Mouse (Mus musculus): ENCODE data around the gene Trip12. TPM values are rescaled to one million over a fixed set of nuclear protein-coding genes. Genes with fewer than 3 reads are reported as not detected.

Trip12 gene
- polyA plus RNA-seq, 1 experiment from 2014 or later: 59.9 TPM

DNA sequence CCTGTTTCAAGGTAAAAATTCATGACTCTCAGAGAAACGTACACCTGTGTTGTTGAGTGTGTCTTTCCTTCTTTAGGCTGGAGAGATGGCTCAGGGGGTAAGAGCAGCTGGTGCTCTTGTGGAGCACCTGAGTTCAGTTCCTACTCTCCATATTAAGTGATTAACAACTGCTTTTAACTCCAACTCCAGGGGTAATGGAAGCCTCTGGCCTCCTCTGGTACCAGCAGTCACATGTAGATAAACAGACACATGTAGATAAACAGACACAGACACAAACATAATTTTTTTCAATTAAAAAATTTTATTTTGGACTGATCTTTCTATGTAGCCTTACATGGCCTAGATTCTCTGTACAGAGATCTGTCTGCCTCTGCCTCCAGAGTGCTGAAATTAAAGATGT is 13.4 kb upstream of the Trip12 start:
- no peaks in the 10 kb centered on the region for H3K27me3 ChIP-seq
- no peaks in the 10 kb centered on the region for H3K9me3 ChIP-seq
- H3K4me1 ChIP-seq (replicated peaks): no peaks in the 10 kb centered on the region
- peaks cover 3% of the 10 kb centered on the region; the same call in 1 of the 2 replicates for H3K36me3 ChIP-seq
- no peak overlapping the region for H3K9ac ChIP-seq
- no peak overlapping the region for H3K4me2 ChIP-seq
- no peak for ATAC-seq (ENCODE audit: low FRiP score)
- WGBS: 89% methylated on average over 1 of the region's 1 CpGs
- H3K4me3 ChIP-seq: no peak overlapping the region
- no peak overlapping the region for H3K27ac ChIP-seq

DNA sequence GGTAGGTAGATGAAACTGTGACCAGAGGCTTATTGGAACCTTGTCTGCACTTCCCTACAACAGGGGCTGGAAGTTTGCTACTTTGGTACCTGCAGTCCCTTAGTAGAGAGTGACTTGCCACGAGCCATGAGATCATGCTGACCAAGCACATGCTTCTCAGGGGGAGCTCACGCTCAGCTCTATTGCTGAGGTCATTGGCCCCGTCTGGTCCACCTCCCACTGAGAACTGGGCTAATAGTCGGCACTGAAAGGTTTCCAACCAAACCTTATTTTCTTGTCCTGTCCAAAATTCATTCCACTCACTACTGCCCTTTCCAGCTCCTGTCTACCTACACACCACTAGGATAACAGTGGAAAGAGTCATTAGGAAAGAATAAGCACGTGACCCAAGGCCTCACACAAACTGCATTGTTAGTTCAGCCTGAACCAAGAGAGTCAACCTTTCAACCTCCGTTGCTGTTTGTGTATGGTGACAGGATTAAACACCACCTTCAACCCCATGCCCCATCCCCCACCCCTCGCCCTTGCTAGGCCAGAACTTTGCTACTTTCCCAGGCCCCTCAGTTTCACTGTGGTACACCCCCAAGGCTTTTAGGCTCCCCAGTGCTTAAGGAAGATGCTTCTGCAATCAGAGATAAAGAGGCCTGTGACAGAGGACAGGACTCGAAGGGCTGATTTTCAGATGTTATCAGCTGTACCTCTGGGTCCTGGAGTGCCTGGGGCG is 11.4 kb upstream of the Trip12 start:
- WGBS: 49% methylated on average over 9 of the region's 9 CpGs
- H3K4me2 ChIP-seq: no peak overlapping the region
- no peaks in the 10 kb centered on the region for H3K4me1 ChIP-seq (replicated peaks)
- H3K9ac ChIP-seq: no peak overlapping the region
- peaks cover 6% of the 10 kb centered on the region; the same call in 1 of the 2 replicates for H3K36me3 ChIP-seq
- no peaks in the 10 kb centered on the region for H3K27me3 ChIP-seq
- no peak for ATAC-seq (ENCODE audit: low FRiP score)
- H3K4me3 ChIP-seq: no peak overlapping the region
- no peak overlapping the region for H3K27ac ChIP-seq
- H3K9me3 ChIP-seq: no peaks in the 10 kb centered on the region

DNA sequence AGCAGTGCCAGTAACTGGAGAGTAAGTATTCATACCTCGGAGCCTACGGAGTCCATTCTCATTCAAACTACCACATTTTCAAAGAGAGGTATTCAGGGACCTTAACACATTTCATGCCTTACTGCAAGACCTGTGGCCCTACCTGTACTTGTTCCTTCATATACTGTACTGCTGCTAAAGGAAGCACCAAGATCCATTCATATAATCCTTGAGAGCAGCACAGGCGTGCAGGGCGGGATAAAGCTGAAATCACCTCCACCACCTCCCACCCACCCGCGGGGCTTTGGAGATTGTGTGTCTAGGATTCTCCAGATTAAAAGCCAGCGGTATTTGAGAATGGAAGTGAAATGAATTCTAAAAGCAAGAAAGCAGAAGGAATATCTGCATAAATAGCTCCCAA is 10.2 kb upstream of the Trip12 start:
- Histone ChIP-seq H3K4me1 (replicated peaks) (no peaks in the 10 kb centered on the region), H3K9me3 (no peaks in the 10 kb centered on the region), H3K4me3 (no peak overlapping the region), H3K36me3 (peaks cover 6% of the 10 kb centered on the region; the same call in 1 of the 2 replicates), H3K27me3 (no peaks in the 10 kb centered on the region), H3K9ac (no peak overlapping the region), H3K4me2 (no peak overlapping the region), H3K27ac (no peak overlapping the region)
- WGBS: 93% methylated on average over 7 of the region's 7 CpGs
- ATAC-seq (ENCODE audit: low FRiP score): no peak

DNA sequence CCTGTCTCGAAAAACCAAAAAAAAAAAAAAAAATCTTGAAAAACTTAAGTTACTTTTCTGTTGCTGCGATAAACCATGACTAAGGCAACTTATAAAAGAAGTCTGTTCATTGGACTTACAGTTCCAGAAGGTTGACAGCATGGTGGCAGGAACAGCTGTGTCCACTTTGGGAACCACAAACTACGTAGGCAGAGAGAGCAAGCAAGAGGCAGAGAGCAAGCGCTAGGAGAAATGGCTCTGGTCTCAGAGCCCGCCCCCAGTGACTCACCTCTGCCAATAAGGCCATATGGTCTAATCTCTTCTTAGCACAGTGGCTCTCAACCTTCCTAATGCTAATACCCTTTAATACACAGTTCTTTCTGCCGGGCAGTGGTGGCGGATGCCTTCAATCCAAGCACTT is 9.5 kb upstream of the Trip12 start:
- ATAC-seq (ENCODE audit: low FRiP score): no peak
- H3K27me3 ChIP-seq: no peaks in the 10 kb centered on the region
- no peak overlapping the region for H3K9ac ChIP-seq
- no peak overlapping the region for H3K27ac ChIP-seq
- H3K4me1 ChIP-seq (replicated peaks): no peaks in the 10 kb centered on the region
- no peaks in the 10 kb centered on the region for H3K9me3 ChIP-seq
- WGBS: 90% methylated on average over 7 of the region's 7 CpGs
- H3K4me3 ChIP-seq: no peak overlapping the region
- peaks cover 6% of the 10 kb centered on the region; the same call in 1 of the 2 replicates for H3K36me3 ChIP-seq
- no peak overlapping the region for H3K4me2 ChIP-seq

DNA sequence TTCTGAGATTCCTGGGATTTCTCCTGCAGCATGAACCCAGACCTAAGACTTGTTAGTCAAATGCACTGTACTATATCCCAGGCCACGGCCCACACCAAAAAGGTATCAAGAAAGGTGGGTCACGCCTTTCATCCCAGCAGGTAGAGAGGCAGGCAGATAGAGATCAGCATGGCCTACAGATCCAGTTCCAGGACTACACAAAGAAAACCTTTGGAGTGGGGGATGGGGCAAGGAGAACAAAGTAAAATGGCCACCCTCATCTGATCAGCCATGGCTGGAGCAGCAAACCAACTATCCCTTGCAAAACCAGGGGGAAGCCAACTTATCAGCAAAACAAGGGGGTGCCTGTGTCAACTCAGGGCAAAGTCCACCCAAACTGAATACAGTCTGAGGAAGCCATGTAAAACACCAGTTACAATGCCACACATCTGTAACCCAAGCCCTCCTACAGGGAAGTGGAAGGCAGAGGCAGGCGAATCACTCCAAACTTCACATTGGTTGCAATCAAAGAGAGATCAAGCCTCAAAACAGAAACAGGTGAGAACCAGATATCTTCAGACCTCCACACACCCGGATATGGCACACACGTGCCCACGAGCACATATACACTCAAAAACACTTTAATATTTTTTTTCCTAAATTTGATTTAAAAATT is 8.6 kb upstream of the Trip12 start:
- H3K4me3 ChIP-seq: no peak overlapping the region
- WGBS: 93% methylated on average over 6 of the region's 6 CpGs

DNA sequence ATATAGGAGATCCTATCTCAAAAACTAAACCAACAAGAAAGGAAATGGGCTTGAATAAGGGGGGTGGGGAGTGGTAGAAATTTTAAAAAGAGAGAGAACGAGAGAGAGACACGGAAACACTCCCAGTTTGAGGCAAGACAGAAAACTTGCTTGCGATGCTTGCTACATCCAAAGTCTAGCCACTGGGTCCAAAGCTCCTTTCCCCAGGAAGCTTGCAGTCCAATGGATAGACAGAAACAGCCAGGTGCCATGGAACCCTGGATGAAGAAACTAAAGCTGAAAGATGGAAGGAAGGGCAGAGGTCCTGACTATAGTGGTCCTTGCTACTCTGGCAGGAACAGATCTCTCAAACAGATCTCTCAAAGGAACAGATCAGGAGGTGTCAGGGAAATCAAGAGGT is 8.0 kb upstream of the Trip12 start:
- Histone ChIP-seq H3K4me3 (no peak overlapping the region), H3K36me3 (peaks cover 6% of the 10 kb centered on the region; the same call in 1 of the 2 replicates), H3K9me3 (no peaks in the 10 kb centered on the region), H3K27me3 (no peaks in the 10 kb centered on the region), H3K9ac (no peak overlapping the region), H3K27ac (no peak overlapping the region), H3K4me1 (replicated peaks) (no peaks in the 10 kb centered on the region), H3K4me2 (no peak overlapping the region)
- 96% methylated on average over 3 of the region's 3 CpGs for WGBS
- ATAC-seq (ENCODE audit: low FRiP score): no peak

More for the DNA sequence above, 8.6 kb upstream of the Trip12 start:
- Histone ChIP-seq H3K27me3 (no peaks in the 10 kb centered on the region), H3K36me3 (peaks cover 6% of the 10 kb centered on the region; the same call in 1 of the 2 replicates), H3K4me1 (replicated peaks) (no peaks in the 10 kb centered on the region), H3K9me3 (no peaks in the 10 kb centered on the region), H3K27ac (no peak overlapping the region), H3K4me2 (no peak overlapping the region), H3K9ac (no peak overlapping the region)
- no peak for ATAC-seq (ENCODE audit: low FRiP score)

DNA sequence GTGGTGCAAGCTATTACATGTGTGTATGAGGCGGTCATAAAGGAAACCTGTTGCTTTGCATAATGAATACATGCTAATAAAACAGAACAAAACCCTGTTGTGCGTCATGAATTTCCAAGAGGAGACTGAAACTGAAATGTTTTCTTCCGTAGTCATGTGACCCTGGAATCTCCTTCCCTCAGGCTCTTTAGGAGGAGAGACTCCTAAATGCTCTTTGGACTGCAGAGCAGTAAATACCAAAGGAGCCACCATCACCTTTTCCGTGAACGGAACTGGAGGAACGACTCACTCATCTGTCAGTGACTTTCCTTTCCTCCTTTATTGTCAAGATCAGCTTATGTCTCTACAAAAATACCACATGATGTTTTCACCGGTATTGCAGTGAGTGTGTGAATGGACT is 7.4 kb upstream of the Trip12 start:
- Histone ChIP-seq H3K4me3 (no peak overlapping the region), H3K27ac (no peak overlapping the region), H3K27me3 (no peaks in the 10 kb centered on the region), H3K9me3 (no peaks in the 10 kb centered on the region), H3K4me2 (no peak overlapping the region), H3K9ac (no peak overlapping the region), H3K4me1 (replicated peaks) (no peaks in the 10 kb centered on the region), H3K36me3 (peaks cover 6% of the 10 kb centered on the region; the same call in 1 of the 2 replicates)
- 92% methylated on average over 7 of the region's 7 CpGs for WGBS
- ATAC-seq (ENCODE audit: low FRiP score): no peak

DNA sequence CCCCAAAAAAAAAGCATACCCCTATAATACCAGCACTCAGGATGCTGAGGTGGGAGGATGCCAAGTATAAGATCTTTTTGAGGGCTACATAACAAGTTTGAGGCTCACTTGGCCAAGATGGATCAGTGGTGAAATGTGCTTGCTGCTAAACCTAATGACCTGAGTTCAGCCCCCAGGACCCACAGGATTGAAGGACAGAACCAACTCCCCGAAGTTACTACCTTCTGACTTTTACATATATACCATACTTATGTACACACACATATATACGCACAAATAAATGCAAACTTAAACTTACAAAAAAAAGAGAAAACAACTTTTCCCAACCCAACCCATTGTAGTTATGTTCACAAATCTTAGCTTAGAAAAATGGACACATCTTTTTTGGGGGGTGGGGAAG is 3.0 kb upstream of the Trip12 start:
- Histone ChIP-seq H3K27ac (no peak overlapping the region), H3K4me3 (no peak overlapping the region), H3K9me3 (no peaks in the 10 kb centered on the region), H3K9ac (no peak overlapping the region), H3K4me1 (replicated peaks) (peaks cover 11% of the 10 kb centered on the region), H3K4me2 (no peak overlapping the region), H3K36me3 (no peaks in the 10 kb centered on the region), H3K27me3 (no peaks in the 10 kb centered on the region)
- WGBS: 97% methylated on average over 2 of the region's 2 CpGs
- ATAC-seq (ENCODE audit: low FRiP score): no peak

DNA sequence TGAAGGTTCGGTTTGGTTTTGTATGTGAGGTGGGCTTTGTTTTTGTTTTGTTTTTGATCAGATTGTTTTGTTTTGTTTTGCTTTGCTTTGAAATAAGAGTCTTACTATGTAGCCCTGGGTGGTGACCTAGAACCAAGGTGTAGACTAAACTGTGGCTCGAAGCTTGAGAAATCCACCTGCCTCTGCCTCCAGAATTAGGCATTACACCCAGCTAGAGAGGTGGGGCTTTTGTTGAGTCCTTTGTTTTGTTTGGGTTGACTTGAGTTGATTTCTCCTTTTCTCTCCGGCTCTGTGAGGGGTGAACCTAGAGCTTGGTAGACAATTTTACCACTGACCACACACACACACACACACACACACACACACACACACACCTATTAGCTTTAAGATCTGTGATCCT is 745 bp upstream of the Trip12 start:
- peak overlapping the region; percentile 56; the same call in 1 of the 2 replicates for H3K9ac ChIP-seq
- 74% methylated on average over 3 of the region's 3 CpGs for WGBS

DNA sequence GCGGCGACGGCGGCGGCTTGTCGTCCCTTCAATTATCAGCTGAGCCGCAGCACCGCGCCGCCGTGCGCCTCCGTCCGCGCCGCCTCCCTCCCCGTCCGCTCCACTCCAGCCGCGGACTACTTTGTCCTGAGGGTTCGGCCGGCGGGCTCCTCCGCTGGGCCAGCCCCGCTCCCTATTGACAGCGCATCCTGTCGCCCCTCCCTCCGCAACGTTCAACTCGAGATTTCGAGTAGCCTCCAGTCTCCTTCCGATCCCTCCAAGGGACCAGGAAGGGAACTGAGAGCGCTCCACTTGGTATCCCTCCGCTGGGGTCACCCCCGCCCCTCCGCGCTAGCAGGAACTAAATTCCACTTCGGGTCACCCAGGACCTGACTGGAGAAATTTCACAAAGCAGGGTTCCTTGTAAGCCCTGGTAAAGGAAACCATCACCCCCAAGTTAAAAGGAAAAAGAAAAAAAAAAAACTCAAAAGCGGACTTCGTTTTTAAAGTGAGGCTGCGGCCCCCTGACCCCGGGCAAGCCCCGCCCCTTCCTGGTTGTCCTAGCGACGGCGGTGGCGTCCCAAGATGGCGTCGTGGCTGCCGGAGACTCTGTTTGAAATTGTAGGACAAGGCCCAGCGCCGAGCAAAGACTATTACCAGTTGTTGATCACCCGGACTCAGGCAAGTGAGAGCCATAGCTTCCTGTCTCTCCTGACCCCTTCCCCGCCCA is 853 bp downstream of the Trip12 start, which contains the start of gene Fbxo36:
Fbxo36 (plus strand) TSS at position 533 of the 709 bp plus-strand sequence.
- no peaks in the 10 kb centered on the region for H3K36me3 ChIP-seq
- peaks cover 33% of the 10 kb centered on the region for H3K4me1 ChIP-seq (replicated peaks)
- H3K4me3 ChIP-seq: peak within 1 kb of the TSS; percentile 90
- under 1% methylated on average over 52 of the region's 54 CpGs for WGBS
- H3K27me3 ChIP-seq: no peaks in the 10 kb centered on the region
- peak within 1 kb of the TSS; percentile 96 for H3K9ac ChIP-seq
- no peaks in the 10 kb centered on the region for H3K9me3 ChIP-seq
- peak within 1 kb of the TSS; percentile 98 for H3K27ac ChIP-seq
- peak; percentile 86 for ATAC-seq (ENCODE audit: low FRiP score)
- H3K4me2 ChIP-seq: peak within 1 kb of the TSS; percentile 78

More for the DNA sequence above, 745 bp upstream of the Trip12 start:
- Histone ChIP-seq H3K27ac (peak overlapping the region; percentile 98), H3K27me3 (no peaks in the 10 kb centered on the region), H3K4me2 (peak overlapping the region; percentile 78), H3K9me3 (no peaks in the 10 kb centered on the region), H3K4me3 (peak overlapping the region; percentile 90), H3K36me3 (no peaks in the 10 kb centered on the region), H3K4me1 (replicated peaks) (peaks cover 31% of the 10 kb centered on the region)
- ATAC-seq (ENCODE audit: low FRiP score): no peak

DNA sequence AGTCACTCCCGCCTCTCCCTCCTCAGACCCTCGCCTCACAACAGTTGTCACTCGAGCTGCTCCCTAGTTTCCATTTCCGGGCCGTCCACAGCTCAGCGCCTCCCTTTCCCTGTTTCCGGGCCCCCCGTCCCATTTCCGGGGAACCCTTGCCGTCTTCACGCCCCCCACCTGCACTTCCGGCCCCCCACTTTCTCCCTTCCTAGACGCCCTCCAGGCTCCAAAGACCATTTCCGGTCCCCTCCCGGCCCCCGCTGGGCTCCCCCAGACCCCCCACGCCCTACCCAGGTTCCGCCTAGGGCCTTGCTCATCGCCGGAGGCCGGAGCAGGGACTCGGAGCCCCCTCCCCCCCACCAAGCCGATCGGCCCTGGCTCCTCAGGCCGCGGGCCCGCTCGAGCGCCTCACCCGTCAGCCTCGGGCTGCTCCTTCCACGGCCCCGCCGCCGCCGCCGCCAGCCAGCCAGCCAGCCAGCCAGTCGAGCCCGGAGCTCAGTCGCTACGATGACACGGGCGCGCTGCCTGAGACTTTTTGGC is 1.6 kb downstream of the Trip12 start:
- Histone ChIP-seq H3K27ac (peak overlapping the region; percentile 98), H3K4me2 (peak overlapping the region; percentile 78), H3K4me3 (peak overlapping the region; percentile 90), H3K4me1 (replicated peaks) (peaks cover 33% of the 10 kb centered on the region), H3K9me3 (no peaks in the 10 kb centered on the region), H3K9ac (peak overlapping the region; percentile 96), H3K27me3 (no peaks in the 10 kb centered on the region), H3K36me3 (peaks cover under 1% of the 10 kb centered on the region; the same call in 1 of the 2 replicates)
- under 1% methylated on average over 43 of the region's 44 CpGs for WGBS
- peak; percentile 71 for ATAC-seq (ENCODE audit: low FRiP score)

DNA sequence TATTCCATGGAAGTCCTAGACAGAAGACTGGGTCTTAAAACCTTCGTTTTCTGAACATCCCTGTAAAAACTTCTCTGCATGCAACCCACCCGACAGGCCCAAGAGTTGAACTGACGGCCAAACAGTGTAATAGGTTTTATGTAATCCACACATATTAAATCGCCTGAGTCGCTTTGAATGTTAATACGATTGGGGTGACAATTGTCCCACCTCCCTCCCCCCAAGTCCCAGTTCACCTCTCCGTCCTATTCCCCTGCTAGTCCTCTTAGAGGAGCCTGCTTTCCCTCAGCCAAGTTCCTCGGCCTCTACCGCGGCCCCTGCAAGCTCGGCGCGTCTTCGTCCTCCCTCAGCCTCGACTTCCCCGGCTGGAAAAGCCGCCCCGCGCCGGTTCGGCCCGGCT is 2.2 kb downstream of the Trip12 start:
- Histone ChIP-seq H3K9ac (peak overlapping the region; percentile 96), H3K36me3 (peaks cover 6% of the 10 kb centered on the region; the same call in 1 of the 2 replicates), H3K27ac (peak overlapping the region; percentile 98), H3K4me3 (peak overlapping the region; percentile 90), H3K4me2 (peak overlapping the region; percentile 78), H3K9me3 (no peaks in the 10 kb centered on the region), H3K27me3 (no peaks in the 10 kb centered on the region), H3K4me1 (replicated peaks) (peaks cover 33% of the 10 kb centered on the region)
- ATAC-seq (ENCODE audit: low FRiP score): peak; percentile 25
- under 1% methylated on average over 22 of the region's 22 CpGs for WGBS

Data from hindbrain, embryonic 13.5 days (tissue).